Mouse (Mus musculus) gastrocnemius, postnatal 25 days (tissue): Measurements from ENCODE around the gene Ube2k. TPM values are rescaled to one million over a fixed set of nuclear protein-coding genes. Genes with fewer than 3 reads are reported as not detected.

Source experiments
- DNase-seq: peaks from one replicate; pipeline ENCODE4 v3.0.0; 2022
- total RNA-seq, 2 experiments: library from RNA; stranded (reverse); gene quantifications; 1 replicate in 1 of 2; 2 replicates in 1 of 2; pipeline ENCODE4 v1.2.3; 2021

Gene Ube2k
- total RNA-seq, 2 experiments from 2014 or later: 59.0 to 60.3 TPM

GRCm38 (mm10) chr5:65537420-65538071 is 513 bp downstream of the Ube2k start:
- DNase-seq: no peak

GRCm38 (mm10) chr5:65538121-65538520 is 1.1 kb downstream of the Ube2k start:
- no peak for DNase-seq

- DNase-seq: no peak
Observed at GRCm38 (mm10) chr5:65538829-65539228, 1.8 kb downstream of the Ube2k start.

GRCm38 (mm10) chr5:65539786-65540185 is 2.8 kb downstream of the Ube2k start:
- DNase-seq: no peak

- DNase-seq: no peak
Observed at GRCm38 (mm10) chr5:65541889-65542288, 4.9 kb downstream of the Ube2k start.

- no peak for DNase-seq
Observed at GRCm38 (mm10) chr5:65543491-65543890, 6.5 kb downstream of the Ube2k start.

- no peak for DNase-seq
Observed at GRCm38 (mm10) chr5:65544616-65545015, 7.6 kb downstream of the Ube2k start.

GRCm38 (mm10) chr5:65549677-65550076 is 12.6 kb downstream of the Ube2k start:
- DNase-seq: no peak

- no peak for DNase-seq
Observed at GRCm38 (mm10) chr5:65557109-65557508, 20.1 kb downstream of the Ube2k start.

GRCm38 (mm10) chr5:65561125-65561893 is 24.3 kb downstream of the Ube2k start:
- DNase-seq: no peak

GRCm38 (mm10) chr5:65565486-65565885 is 28.5 kb downstream of the Ube2k start:
- DNase-seq: no peak

- no peak for DNase-seq
Observed at GRCm38 (mm10) chr5:65574876-65575275, 37.8 kb downstream of the Ube2k start.

- DNase-seq: no peak
Observed at GRCm38 (mm10) chr5:65575896-65576295, 38.9 kb downstream of the Ube2k start.

GRCm38 (mm10) chr5:65578545-65578944 is 41.5 kb downstream of the Ube2k start:
- no peak for DNase-seq

- no peak for DNase-seq
Observed at GRCm38 (mm10) chr5:65586291-65586690, 49.3 kb downstream of the Ube2k start.

- no peak for DNase-seq
Observed at GRCm38 (mm10) chr5:65590199-65590598, 53.2 kb downstream of the Ube2k start.

GRCm38 (mm10) chr5:65592421-65592820 is 55.4 kb downstream of the Ube2k start:
- no peak for DNase-seq

- DNase-seq: no peak
Observed at GRCm38 (mm10) chr5:65599681-65600080, 62.6 kb downstream of the Ube2k start.

GRCm38 (mm10) chr5:65606820-65607219 is 69.8 kb downstream of the Ube2k start:
- DNase-seq: no peak

- DNase-seq: no peak
Observed at GRCm38 (mm10) chr5:65609769-65610168, 72.7 kb downstream of the Ube2k start.

GRCm38 (mm10) chr5:65610541-65610940 is 73.5 kb downstream of the Ube2k start:
- no peak for DNase-seq

- no peak for DNase-seq
Observed at GRCm38 (mm10) chr5:65613152-65613924, 76.3 kb downstream of the Ube2k start.

- DNase-seq: no peak
Observed at GRCm38 (mm10) chr5:65624340-65624739, 87.3 kb downstream of the Ube2k start.
